Mouse (Mus musculus) myocyte (in vitro differentiated cells): ENCODE measurements at regions not wholly inside any gene's neighbourhood (a gene's known extent, or its start where the extent isn't known, plus 50 kb on each side); places are given as distances from the start of the nearest gene placed in this dataset.

Experiments
- H3K27me3 ChIP-seq: one replicate; pipeline ENCODE4 v1.6.1; 2011; ENCODE audit not compliant: control insufficient read depth, insufficient read depth, insufficient read length
- H3K36me3 ChIP-seq: one replicate; pipeline ENCODE4 v1.6.1; 2011; ENCODE audit not compliant: control insufficient read depth, insufficient read depth
- H3K4me2 ChIP-seq: one replicate; pipeline ENCODE4 v1.6.1; 2011; ENCODE audit warnings: low read depth, control low read depth
- H3K4me3 ChIP-seq: one replicate; pipeline ENCODE4 v1.5.1; 2011; ENCODE audit warnings: mild to moderate bottlenecking, control low read depth, moderate library complexity
- H3K79me2 ChIP-seq: one replicate; pipeline ENCODE4 v1.6.1; 2011; ENCODE audit not compliant: control insufficient read depth, insufficient read depth
- H3ac ChIP-seq: one replicate; pipeline ENCODE4 v1.6.1; 2011; ENCODE audit not compliant: control insufficient read depth, insufficient read length
- CEBPB ChIP-seq: IDR thresholded peaks from 2 replicates; pipeline ENCODE4 v1.6.1; 2011; ENCODE audit warnings: mild to moderate bottlenecking, moderate library complexity; ENCODE audit not compliant: poor library complexity, insufficient read depth, severe bottlenecking
- E2F4 ChIP-seq: IDR thresholded peaks from one replicate; pipeline ENCODE4 v1.6.1; 2011; ENCODE audit warnings: mild to moderate bottlenecking, control low read depth, moderate library complexity; ENCODE audit not compliant: insufficient read depth
- MAX ChIP-seq: IDR thresholded peaks from one replicate; pipeline ENCODE4 v1.6.1; 2011; ENCODE audit warnings: low read depth, mild to moderate bottlenecking, control low read depth
- MYOD1 ChIP-seq, 3 experiments: IDR thresholded peaks; one replicate each; pipeline ENCODE4 v1.6.1; 2011; ENCODE audit warnings: control low read depth in 2 of 3, low read depth in 2 of 3, mild to moderate bottlenecking in 2 of 3, moderate library complexity in 1 of 3; ENCODE audit not compliant: insufficient read length in 2 of 3, control insufficient read depth in 1 of 3
- MYOG ChIP-seq, 3 experiments: IDR thresholded peaks; one replicate each; pipeline ENCODE4 v1.6.1; 2011; ENCODE audit warnings: control low read depth in 2 of 3, low read depth in 2 of 3, mild to moderate bottlenecking in 2 of 3; ENCODE audit not compliant: insufficient read length in 2 of 3, control insufficient read depth in 1 of 3, insufficient read depth in 1 of 3
- POLR2A ChIP-seq: IDR thresholded peaks from one replicate; pipeline ENCODE4 v1.6.1; 2011; ENCODE audit warnings: low read depth, mild to moderate bottlenecking, control low read depth, moderate library complexity; ENCODE audit not compliant: insufficient read length
- POLR2AphosphoS2 ChIP-seq: IDR thresholded peaks from one replicate; pipeline ENCODE4 v1.6.1; 2011; ENCODE audit warnings: low read depth, control low read depth; ENCODE audit not compliant: insufficient read length
- REST ChIP-seq: IDR thresholded peaks from one replicate; pipeline ENCODE4 v1.6.1; 2011; ENCODE audit warnings: mild to moderate bottlenecking, control low read depth, moderate library complexity; ENCODE audit not compliant: insufficient read depth, insufficient read length
- SRF ChIP-seq: IDR thresholded peaks from one replicate; pipeline ENCODE4 v1.6.1; 2011; ENCODE audit warnings: low read depth; ENCODE audit not compliant: control insufficient read depth, insufficient read length
- TCF12 ChIP-seq: IDR thresholded peaks from one replicate; pipeline ENCODE4 v1.6.1; 2011; ENCODE audit warnings: mild to moderate bottlenecking, control low read depth; ENCODE audit not compliant: poor library complexity, insufficient read depth, severe bottlenecking
- TCF3 ChIP-seq: IDR thresholded peaks from one replicate; pipeline ENCODE4 v1.6.1; 2011; ENCODE audit warnings: low read depth, control low read depth; ENCODE audit not compliant: insufficient read length
- USF1 ChIP-seq: IDR thresholded peaks from one replicate; pipeline ENCODE4 v1.6.1; 2011; ENCODE audit warnings: low read depth, mild to moderate bottlenecking, control low read depth, moderate library complexity

DNA sequence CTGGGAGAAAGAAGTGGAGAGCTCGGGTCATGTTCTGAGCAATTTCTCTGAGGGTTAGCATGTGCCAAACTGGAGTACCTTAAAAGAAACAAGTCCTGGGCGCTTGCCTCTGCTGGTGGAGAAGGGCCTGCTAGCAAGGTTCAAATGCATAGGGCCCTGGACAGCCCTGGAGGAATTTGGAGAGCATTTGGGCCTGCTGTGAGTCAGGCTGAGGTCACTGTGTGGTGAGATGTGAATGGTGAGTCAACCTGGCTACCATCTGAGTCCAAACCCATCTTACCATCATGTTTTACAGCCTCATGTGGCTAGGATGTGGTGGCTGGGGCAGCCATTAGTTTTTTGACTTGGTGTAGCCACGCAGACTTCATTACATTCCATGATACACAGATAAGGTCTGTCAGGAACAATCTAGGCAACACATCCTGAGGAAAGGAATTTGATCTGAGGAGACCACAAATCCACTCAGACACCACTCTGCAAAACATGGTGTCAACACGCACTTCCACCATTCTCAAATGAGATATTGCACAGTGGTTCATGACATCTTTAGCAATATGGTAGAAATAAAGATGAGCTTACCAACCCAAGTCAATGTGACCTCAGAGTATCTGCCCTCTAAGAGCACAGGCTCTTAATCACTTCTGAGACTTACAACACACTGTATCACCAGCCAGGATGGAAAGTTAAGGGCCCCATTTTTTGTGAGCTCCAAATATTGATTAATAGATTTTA lies 83.1 kb downstream of the Thbs2 start:
- H3K27me3 ChIP-seq: no peaks in the 10 kb centered on the region
- H3K4me3 ChIP-seq: no peak overlapping the region
- no peak overlapping the region for H3ac ChIP-seq
- no peaks in the 10 kb centered on the region for H3K36me3 ChIP-seq
- TF ChIP-seq TCF3 (no peak), MYOG (IDR thresholded peaks at IDR 0.05; ENCODE audit: control insufficient read depth in 1 of 3, insufficient read depth in 1 of 3, insufficient read length in 2 of 3, low read depth in 2 of 3) (peak in 1 of 3 experiments; percentile 49), E2F4 (no peak), SRF (peak; percentile 32), CEBPB (peak; percentile 75; the same call in 1 of the 2 replicates), MAX (no peak), REST (no peak), USF1 (no peak), POLR2A (no peak), MYOD1 (IDR thresholded peaks at IDR 0.05; ENCODE audit: control insufficient read depth in 1 of 3, insufficient read length in 2 of 3, low read depth in 2 of 3) (peak in 2 of 3 experiments; percentile 58 to 62), TCF12 (peak; percentile 16), POLR2AphosphoS2 (no peak)
- peak overlapping the region; percentile 34 for H3K4me2 ChIP-seq
- no peaks in the 10 kb centered on the region for H3K79me2 ChIP-seq

DNA sequence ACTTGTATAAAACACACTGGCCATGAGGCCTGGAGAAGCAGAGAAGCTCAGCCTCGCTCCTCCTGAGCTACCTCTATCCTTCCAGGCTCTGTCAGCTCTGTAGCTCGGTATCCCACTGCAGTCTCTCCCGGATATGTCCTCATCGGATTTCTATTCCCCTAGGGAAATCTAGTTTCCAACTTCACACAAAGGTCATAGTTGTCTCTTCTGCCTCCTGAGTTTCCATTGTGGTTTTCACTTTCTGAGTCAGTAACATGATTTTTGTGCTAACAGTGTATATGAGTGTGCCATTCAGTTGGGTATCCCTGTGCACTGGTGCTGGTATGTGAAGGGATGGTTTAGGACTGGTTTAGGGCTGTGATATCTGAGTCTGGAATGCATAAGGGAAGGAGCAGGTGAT lies 85.2 kb downstream of the Thbs2 start:
- Histone ChIP-seq H3K79me2 (no peaks in the 10 kb centered on the region), H3K4me2 (peak overlapping the region; percentile 74), H3K27me3 (no peaks in the 10 kb centered on the region), H3K4me3 (no peak overlapping the region), H3K36me3 (no peaks in the 10 kb centered on the region), H3ac (no peak overlapping the region)
- TF ChIP-seq POLR2A: peak; percentile 32
- 0 out of 2 replicates have a peak, but pooled peaks have one; percentile 33 for TF ChIP-seq CEBPB
- TF ChIP-seq MYOD1 (IDR thresholded peaks at IDR 0.05; ENCODE audit: control insufficient read depth in 1 of 3, insufficient read length in 2 of 3, low read depth in 2 of 3): no peak
- TF ChIP-seq SRF: no peak

DNA sequence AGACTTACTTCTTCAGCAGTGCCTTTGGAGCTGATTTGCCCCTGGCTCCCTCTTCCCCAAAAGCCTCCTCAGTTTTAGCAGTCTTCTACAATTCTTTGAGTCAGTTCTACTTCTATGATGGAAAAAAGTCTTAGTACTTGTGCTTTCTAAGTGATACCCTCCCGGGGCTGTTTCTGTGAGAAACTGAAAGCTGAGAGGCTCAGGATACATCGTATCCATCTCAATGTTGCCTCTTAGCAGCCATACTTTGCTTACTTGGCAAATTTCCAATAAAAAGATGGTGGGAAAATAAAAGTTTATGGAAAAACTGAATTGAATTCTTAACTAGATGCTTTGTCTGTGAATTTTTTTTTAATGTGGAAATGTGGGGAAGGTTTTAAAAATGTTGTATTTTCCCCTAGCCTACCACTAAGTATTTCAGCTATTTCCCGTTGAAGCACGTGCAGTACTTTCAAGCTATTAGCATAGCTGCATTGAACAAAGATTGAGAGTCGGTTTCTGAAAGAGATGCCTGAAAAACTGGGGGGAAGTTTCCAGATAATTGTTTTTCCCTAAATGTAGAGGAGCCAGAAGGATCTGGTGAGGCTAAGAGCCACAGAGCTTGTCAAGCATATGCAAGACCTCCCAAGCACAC lies 87.6 kb downstream of the Thbs2 start:
- H3K4me2 ChIP-seq: no peak overlapping the region
- no peak for TF ChIP-seq E2F4
- no peak for TF ChIP-seq MYOG (IDR thresholded peaks at IDR 0.05; ENCODE audit: control insufficient read depth in 1 of 3, insufficient read depth in 1 of 3, insufficient read length in 2 of 3, low read depth in 2 of 3)
- TF ChIP-seq POLR2AphosphoS2: no peak
- TF ChIP-seq SRF: no peak
- TF ChIP-seq TCF12: no peak
- no peak for TF ChIP-seq MYOD1 (IDR thresholded peaks at IDR 0.05; ENCODE audit: control insufficient read depth in 1 of 3, insufficient read length in 2 of 3, low read depth in 2 of 3)
- TF ChIP-seq TCF3: no peak
- TF ChIP-seq CEBPB: no peak
- TF ChIP-seq MAX: no peak
- TF ChIP-seq USF1: no peak
- no peaks in the 10 kb centered on the region for H3K36me3 ChIP-seq
- no peaks in the 10 kb centered on the region for H3K27me3 ChIP-seq
- H3K4me3 ChIP-seq: no peak overlapping the region
- H3ac ChIP-seq: no peak overlapping the region
- H3K79me2 ChIP-seq: no peaks in the 10 kb centered on the region

DNA sequence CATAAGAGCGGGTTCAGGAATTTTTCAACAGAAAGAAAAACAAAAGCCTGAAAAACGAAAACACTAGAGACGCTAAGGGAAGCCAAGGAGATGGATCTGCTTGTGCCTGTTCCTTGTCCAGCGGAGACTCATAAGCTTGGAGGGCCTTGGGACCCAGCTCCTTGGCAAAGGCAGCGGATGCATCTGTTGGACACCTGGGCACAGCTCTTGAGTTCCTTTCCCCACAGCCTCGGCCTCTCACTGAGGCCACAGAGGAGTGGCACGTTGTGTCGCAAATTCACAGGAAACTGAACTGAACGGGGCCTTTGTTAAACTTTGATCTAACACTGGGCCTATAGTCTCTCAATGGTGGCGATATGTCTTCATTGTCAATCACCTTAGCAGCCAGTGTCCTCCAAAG lies 94.4 kb downstream of the Thbs2 start:
- H3K79me2 ChIP-seq: no peaks in the 10 kb centered on the region
- H3K4me3 ChIP-seq: no peak overlapping the region
- H3K36me3 ChIP-seq: no peaks in the 10 kb centered on the region
- no peak overlapping the region for H3ac ChIP-seq
- H3K4me2 ChIP-seq: no peak overlapping the region
- H3K27me3 ChIP-seq: no peaks in the 10 kb centered on the region
- TF ChIP-seq TCF12 (no peak), POLR2A (no peak), USF1 (no peak), REST (no peak), SRF (no peak), TCF3 (no peak), CEBPB (no peak), MYOD1 (IDR thresholded peaks at IDR 0.05; ENCODE audit: control insufficient read depth in 1 of 3, insufficient read length in 2 of 3, low read depth in 2 of 3) (no peak), POLR2AphosphoS2 (no peak), E2F4 (no peak)

DNA sequence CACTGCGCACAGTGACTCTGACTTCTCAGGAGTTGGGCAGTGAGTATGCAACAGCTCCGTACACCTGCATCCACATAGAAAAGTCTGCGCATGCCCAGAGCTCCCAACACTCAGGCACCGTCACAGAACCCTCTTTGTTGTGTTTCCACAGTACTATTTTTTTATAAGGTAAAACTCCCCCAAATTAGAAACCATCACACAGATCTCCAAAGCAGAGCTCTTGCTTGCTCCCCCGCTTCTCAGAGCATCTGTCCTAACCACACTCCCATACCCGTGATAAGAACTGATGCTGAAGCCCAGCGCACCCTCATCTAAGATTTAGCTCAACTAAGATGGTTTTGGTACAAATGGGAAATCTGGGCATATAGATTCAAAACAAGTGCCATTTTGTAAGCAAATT lies 97.6 kb downstream of the Thbs2 start:
- H3K79me2 ChIP-seq: no peaks in the 10 kb centered on the region
- TF ChIP-seq USF1: no peak
- TF ChIP-seq MYOD1 (IDR thresholded peaks at IDR 0.05; ENCODE audit: control insufficient read depth in 1 of 3, insufficient read length in 2 of 3, low read depth in 2 of 3): no peak
- TF ChIP-seq POLR2AphosphoS2: no peak
- no peak for TF ChIP-seq TCF3
- TF ChIP-seq REST: no peak
- TF ChIP-seq POLR2A: no peak
- no peak for TF ChIP-seq E2F4
- no peak for TF ChIP-seq MYOG (IDR thresholded peaks at IDR 0.05; ENCODE audit: control insufficient read depth in 1 of 3, insufficient read depth in 1 of 3, insufficient read length in 2 of 3, low read depth in 2 of 3)
- no peak for TF ChIP-seq SRF
- TF ChIP-seq MAX: no peak
- TF ChIP-seq TCF12: no peak
- TF ChIP-seq CEBPB: no peak
- H3ac ChIP-seq: no peak overlapping the region
- H3K4me2 ChIP-seq: no peak overlapping the region
- H3K36me3 ChIP-seq: no peaks in the 10 kb centered on the region
- H3K27me3 ChIP-seq: no peaks in the 10 kb centered on the region
- H3K4me3 ChIP-seq: no peak overlapping the region
